Mouse (Mus musculus) stomach, postnatal 0 days (tissue): Measurements from ENCODE around the gene Map3k12.

Experiments
- CTCF ChIP-seq: IDR thresholded peaks from 2 replicates; pipeline ENCODE4 v1.5.1; 2016; ENCODE audit warnings: antibody characterized with exemption, low read depth, mild to moderate bottlenecking, moderate library complexity
- EP300 ChIP-seq: optimal IDR thresholded peaks from 2 replicates; pipeline ENCODE3; 2016; ENCODE audit warnings: antibody characterized with exemption

GRCm38 (mm10) chr15:102563061-102563460 lies 46.2 kb upstream of the Map3k12 start:
- TF ChIP-seq EP300 = no peak
- TF ChIP-seq CTCF = no peak
